Mouse (Mus musculus) hindbrain, postnatal 0 days (tissue): Measurements from ENCODE around the gene Ttyh2. TPM values are rescaled to one million over a fixed set of nuclear protein-coding genes. Genes with fewer than 3 reads are reported as not detected.

Experiments used
- ATAC-seq: fragments of 200-750 bp; cut with Nextera tagmentation; 2 replicates; pipeline ENCODE4 v1.8.0; 2017; ENCODE audit warnings: mild to moderate bottlenecking, moderate TSS enrichment, moderate library complexity
- DNase-seq: peaks from one replicate; pipeline ENCODE4 v3.0.0-alpha.2; 2015; ENCODE audit warnings: low spot score
- H3K27ac ChIP-seq: fragments of 300-500 bp; sonication (generic); 2 replicates; pipeline ENCODE4 v1.5.1; 2014; ENCODE audit warnings: mild to moderate bottlenecking
- H3K27me3 ChIP-seq: fragments of 300-500 bp; sonication (generic); 2 replicates; pipeline ENCODE4 v1.6.1; 2014; ENCODE audit warnings: low read length, mixed read lengths; ENCODE audit not compliant: insufficient read depth
- H3K36me3 ChIP-seq: fragments of 300-500 bp; sonication (generic); 2 replicates; pipeline ENCODE4 v1.6.1; 2014; ENCODE audit warnings: low read length, mixed read lengths; ENCODE audit not compliant: insufficient read depth
- H3K4me1 ChIP-seq: fragments of 300-500 bp; sonication (generic); 2 replicates; pipeline ENCODE4 v1.6.1; 2014; ENCODE audit warnings: antibody characterized with exemption, low read length, mixed read lengths; ENCODE audit not compliant: insufficient read depth
- H3K4me2 ChIP-seq: fragments of 300-500 bp; sonication (generic); 2 replicates; pipeline ENCODE4 v1.6.1; 2014; ENCODE audit warnings: low read depth, mild to moderate bottlenecking, low read length, moderate library complexity, mixed read lengths
- H3K4me3 ChIP-seq: fragments of 300-500 bp; sonication (generic); 2 replicates; pipeline ENCODE4 v1.5.1; 2014; ENCODE audit warnings: low read length
- H3K9ac ChIP-seq: fragments of 300-500 bp; sonication (generic); replicated peaks from 2 replicates; pipeline ENCODE4 v1.6.1; 2014; ENCODE audit warnings: mild to moderate bottlenecking, low read length, moderate library complexity, mixed read lengths
- H3K9me3 ChIP-seq: fragments of 300-500 bp; sonication (generic); 2 replicates; pipeline ENCODE4 v1.6.1; 2016; ENCODE audit warnings: low read length, mixed read lengths
- CTCF ChIP-seq: IDR thresholded peaks from 2 replicates; pipeline ENCODE4 v1.5.1; 2016; ENCODE audit warnings: antibody characterized with exemption, control low read depth, low read depth
- whole genome bisulfite sequencing: fragments of 180-500 bp; shearing (Covaris S2); extraction: QIAGEN DNeasy Blood & Tissue Kit; methylation state at CpG from one replicate; pipeline ENCODE4 v1.1.7; 2014; 5-methylcytosine and 5-hydroxymethylcytosine counted together
- polyA plus RNA-seq: library from polyadenylated mRNA; unstranded; fragments of >200 nt; fragmentation: Nextera tagmentation; extraction: Ambion mirVana; gene quantifications from 2 replicates; pipeline ENCODE4 v1.2.1, GENCODE M21; 2015
- total RNA-seq: library from RNA; depleted of rRNA; stranded (reverse); fragments of >200 nt; gene quantifications from 2 replicates; pipeline ENCODE4 v1.2.3, GENCODE M21; 2014

The Ttyh2 gene
- total and polyA plus RNA-seq, 2 experiments from 2014 or later = 38.6 to 75.8 TPM

DNA sequence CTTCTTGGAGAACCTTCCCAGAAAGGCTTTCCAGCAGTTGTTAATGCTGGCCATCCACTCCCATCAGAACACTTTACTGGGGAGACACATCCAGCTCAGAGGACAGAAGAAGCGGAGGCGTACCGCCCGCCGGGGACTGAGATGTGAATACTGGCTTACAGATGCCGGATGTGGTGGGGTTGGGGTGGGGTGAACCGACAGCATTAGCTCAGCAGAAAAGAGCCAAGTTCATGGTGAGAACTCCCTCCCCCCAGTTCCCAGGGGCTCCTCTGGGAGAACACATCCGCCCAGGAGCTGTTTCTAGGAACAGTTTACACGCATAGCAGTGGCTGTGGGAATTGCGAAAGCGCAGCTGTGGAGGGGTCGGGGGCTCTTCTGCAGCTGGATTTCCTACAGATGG is 24.3 kb downstream of the Ttyh2 start:
- Histone ChIP-seq H3K4me1 (0 out of 2 replicates have a peak, but pooled peaks cover 9% of the 10 kb centered on the region), H3K36me3 (no peaks in the 10 kb centered on the region), H3K4me2 (no peak overlapping the region), H3K9me3 (no peaks in the 10 kb centered on the region), H3K27me3 (no peaks in the 10 kb centered on the region), H3K4me3 (no peak overlapping the region), H3K27ac (no peak overlapping the region), H3K9ac (no peak overlapping the region)
- TF ChIP-seq CTCF = no peak
- DNase-seq (no peak), ATAC-seq (no peak)
- WGBS = 79% methylated on average over 12 of the region's 12 CpGs

DNA sequence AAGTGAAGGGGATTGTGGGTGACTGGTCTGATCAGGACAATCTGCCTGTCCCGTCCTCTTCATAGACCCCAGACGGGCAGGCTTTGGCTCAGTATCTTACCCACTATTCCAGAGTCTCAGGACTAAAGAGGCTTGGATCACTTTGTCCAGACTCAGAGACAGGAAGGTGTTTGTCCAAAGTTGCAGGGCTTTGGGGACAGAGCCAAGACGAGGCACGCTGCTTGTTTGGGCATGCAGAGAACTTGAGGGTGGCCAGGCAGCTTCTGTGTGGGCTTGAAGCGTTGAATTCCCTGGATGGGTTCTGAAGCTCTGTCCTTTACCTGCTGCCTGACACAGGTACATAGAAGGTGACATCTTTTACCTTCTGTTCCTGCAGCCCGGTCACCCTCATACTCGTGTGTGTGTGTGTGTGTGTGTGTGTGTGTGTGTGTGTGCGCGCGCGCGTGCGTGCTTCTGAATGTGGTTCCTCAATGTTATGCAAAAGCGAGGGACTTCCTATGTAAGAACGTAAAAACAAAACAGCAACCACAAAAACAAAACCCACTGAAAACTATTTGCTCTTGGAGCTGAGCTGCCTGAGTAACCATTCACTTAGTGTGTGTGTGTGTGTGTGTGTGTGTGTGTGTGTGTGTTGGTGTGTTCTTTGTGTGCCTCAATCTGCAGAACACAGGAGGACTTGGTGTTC is 27.2 kb downstream of the Ttyh2 start:
- no peaks in the 10 kb centered on the region for H3K9me3 ChIP-seq
- TF ChIP-seq CTCF = no peak
- WGBS = 78% methylated on average over 15 of the region's 15 CpGs
- H3K4me3 ChIP-seq = no peak overlapping the region
- H3K4me1 ChIP-seq = peaks cover 13% of the 10 kb centered on the region; the same call in 1 of the 2 replicates
- no peak for ATAC-seq
- H3K36me3 ChIP-seq = no peaks in the 10 kb centered on the region
- H3K4me2 ChIP-seq = no peak overlapping the region
- DNase-seq = peak; percentile 43
- no peaks in the 10 kb centered on the region for H3K27me3 ChIP-seq
- no peak overlapping the region; the same call in 1 of the 2 replicates for H3K27ac ChIP-seq
- no peak overlapping the region for H3K9ac ChIP-seq

DNA sequence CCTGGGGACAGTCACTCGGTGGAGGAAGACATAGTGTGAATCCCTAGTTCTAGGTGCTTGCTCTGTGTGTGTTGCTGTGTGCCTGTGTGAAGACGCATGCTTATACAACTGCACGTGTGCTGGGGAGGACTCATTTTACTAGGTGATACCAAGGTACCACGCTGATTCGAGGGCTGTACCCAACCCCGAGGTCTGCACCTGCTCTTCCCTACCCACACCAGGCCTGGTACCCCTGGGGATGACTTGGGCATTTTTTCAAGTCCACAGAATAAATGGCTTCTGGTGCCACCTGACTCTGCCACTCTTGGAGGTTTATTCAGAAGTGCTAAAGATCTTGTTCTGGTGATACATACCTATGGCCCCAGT is 27.7 kb downstream of the Ttyh2 start:
- H3K4me2 ChIP-seq = no peak overlapping the region
- no peak for TF ChIP-seq CTCF
- peak overlapping the region; percentile 46; the same call in 1 of the 2 replicates for H3K27ac ChIP-seq
- no peak for ATAC-seq
- no peaks in the 10 kb centered on the region for H3K27me3 ChIP-seq
- no peak overlapping the region for H3K9ac ChIP-seq
- H3K36me3 ChIP-seq = no peaks in the 10 kb centered on the region
- H3K4me1 ChIP-seq = peaks cover 13% of the 10 kb centered on the region; the same call in 1 of the 2 replicates
- H3K4me3 ChIP-seq = no peak overlapping the region
- WGBS = 74% methylated on average over 6 of the region's 6 CpGs
- DNase-seq = no peak
- H3K9me3 ChIP-seq = no peaks in the 10 kb centered on the region

DNA sequence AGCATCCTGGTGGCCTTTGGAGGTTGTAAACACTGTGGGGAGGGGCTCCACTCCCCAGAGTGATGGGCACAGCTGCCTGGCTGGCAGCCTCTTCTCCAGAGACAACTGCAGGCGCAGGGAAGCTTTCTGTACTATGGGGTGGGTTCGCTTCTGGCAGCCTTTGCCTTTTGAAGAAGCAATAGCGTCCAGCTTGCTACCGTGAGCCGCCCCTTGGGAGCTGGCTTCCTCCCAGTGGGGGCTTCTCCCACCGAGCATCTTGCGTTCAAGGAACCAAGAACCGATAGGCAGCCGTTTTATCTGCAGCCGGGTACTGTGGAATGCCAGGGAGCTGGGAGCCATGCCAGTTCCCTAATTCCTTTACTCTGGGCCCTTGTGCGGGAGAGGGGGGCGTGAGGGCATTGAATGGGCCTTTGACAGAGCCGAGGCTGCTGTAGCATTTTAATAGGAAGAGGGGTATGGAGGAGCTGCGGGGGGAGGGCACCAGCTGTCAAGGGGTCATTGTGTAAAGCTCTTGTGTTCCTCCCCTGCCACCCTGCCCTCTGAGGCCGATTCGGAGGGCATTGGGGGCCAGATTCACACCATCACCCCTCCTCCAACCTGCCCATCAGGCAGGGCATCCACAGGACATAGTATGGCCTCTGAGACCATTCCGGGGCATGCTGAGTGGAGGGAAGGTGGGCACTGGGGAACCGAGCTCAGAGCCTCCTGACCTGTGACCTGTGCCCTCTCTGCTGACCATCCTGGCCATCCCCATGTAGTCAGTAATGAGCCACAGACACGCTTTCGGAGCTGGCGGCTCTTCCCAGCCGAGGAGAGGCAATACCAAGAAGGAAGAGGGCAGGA is 29.1 kb downstream of the Ttyh2 start:
- H3K4me2 ChIP-seq = no peak overlapping the region
- no peaks in the 10 kb centered on the region for H3K9me3 ChIP-seq
- H3K27ac ChIP-seq = peak overlapping the region; percentile 46; the same call in 1 of the 2 replicates
- H3K36me3 ChIP-seq = no peaks in the 10 kb centered on the region
- TF ChIP-seq CTCF = no peak
- ATAC-seq (peak; percentile 95), DNase-seq (peak; percentile 87)
- no peak overlapping the region for H3K4me3 ChIP-seq
- WGBS = 23% methylated on average over 22 of the region's 22 CpGs
- H3K4me1 ChIP-seq = peaks cover 13% of the 10 kb centered on the region; the same call in 1 of the 2 replicates
- no peaks in the 10 kb centered on the region for H3K27me3 ChIP-seq
- no peak overlapping the region for H3K9ac ChIP-seq

DNA sequence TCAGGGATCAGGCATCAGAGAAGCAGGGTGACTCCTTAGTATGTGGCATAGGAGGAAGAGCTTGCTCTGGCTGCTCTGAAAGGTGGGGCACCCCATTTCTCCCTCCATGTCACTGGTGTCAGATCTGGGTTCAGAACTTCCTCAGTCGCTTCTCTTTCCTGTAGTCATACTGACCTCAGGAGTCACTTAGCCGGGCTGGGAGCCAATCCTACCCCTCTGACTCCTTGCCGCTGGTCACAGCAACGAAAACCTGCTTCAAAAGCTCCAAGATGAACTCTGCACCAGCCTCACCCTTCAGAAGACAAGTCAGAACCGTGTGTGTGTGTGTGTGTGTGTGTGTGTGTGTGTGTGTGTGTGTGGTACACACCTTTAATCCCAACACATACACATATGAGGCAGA is 31.1 kb downstream of the Ttyh2 start:
- no peak for TF ChIP-seq CTCF
- Histone ChIP-seq H3K36me3 (peaks cover 4% of the 10 kb centered on the region; the same call in 1 of the 2 replicates), H3K27me3 (no peaks in the 10 kb centered on the region), H3K27ac (no peak overlapping the region), H3K4me1 (peaks cover 13% of the 10 kb centered on the region; the same call in 1 of the 2 replicates), H3K4me3 (no peak overlapping the region), H3K4me2 (no peak overlapping the region), H3K9ac (no peak overlapping the region), H3K9me3 (no peaks in the 10 kb centered on the region)
- no peak for DNase-seq
- no peak for ATAC-seq
- 79% methylated on average over 5 of the region's 5 CpGs for WGBS

DNA sequence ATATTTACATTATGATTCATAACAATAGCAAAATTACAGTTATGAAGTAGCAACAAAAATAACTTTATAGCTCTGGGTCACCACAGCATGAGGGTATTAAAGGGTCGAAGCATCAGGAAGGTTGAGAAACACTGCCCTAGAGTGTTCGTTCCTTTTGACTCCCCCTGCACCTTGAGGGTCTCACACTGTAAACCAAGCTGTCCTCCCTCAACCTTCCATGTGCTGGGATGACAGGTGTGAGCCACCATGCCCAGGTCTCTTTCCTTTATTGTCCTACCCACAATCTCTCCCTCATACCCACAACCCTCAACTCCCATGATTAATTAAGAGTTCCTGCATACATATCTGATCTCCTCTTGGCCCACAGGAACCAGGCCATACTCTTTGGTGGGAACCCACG is 36.2 kb downstream of the Ttyh2 start:
- Histone ChIP-seq H3K4me1 (no peaks in the 10 kb centered on the region), H3K36me3 (peaks cover 4% of the 10 kb centered on the region; the same call in 1 of the 2 replicates), H3K9ac (no peak overlapping the region), H3K9me3 (no peaks in the 10 kb centered on the region), H3K27me3 (no peaks in the 10 kb centered on the region), H3K4me2 (no peak overlapping the region), H3K4me3 (no peak overlapping the region), H3K27ac (no peak overlapping the region)
- no peak for DNase-seq
- ATAC-seq = no peak
- WGBS = 83% methylated on average over 3 of the region's 3 CpGs
- TF ChIP-seq CTCF = no peak

DNA sequence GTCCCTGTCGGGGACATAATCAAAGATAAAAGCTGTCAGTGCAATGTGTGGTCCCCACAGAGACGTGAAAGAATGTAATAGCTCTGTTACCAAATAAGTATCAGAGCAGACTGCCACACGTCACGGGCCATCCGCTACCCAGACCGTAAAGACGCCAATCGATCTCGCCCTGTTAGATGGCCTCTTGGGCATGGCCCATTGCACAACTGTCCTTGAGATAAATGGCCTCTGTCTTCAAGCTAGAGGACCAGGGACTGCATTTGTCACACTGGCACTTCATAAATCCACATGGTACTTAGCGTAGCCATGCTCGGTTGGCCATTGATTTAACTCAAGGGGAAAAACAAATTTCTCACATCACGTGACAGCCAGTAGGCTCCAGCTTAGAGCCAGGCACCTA is 36.6 kb downstream of the Ttyh2 start:
- no peak overlapping the region for H3K4me2 ChIP-seq
- H3K9me3 ChIP-seq = no peaks in the 10 kb centered on the region
- no peak for ATAC-seq
- H3K4me3 ChIP-seq = no peak overlapping the region
- WGBS = 66% methylated on average over 12 of the region's 12 CpGs
- H3K9ac ChIP-seq = no peak overlapping the region
- H3K4me1 ChIP-seq = no peaks in the 10 kb centered on the region
- H3K27ac ChIP-seq = no peak overlapping the region
- no peak for DNase-seq
- TF ChIP-seq CTCF = no peak
- no peaks in the 10 kb centered on the region for H3K27me3 ChIP-seq
- peaks cover 4% of the 10 kb centered on the region; the same call in 1 of the 2 replicates for H3K36me3 ChIP-seq
